Mouse (Mus musculus): Measurements from ENCODE around the gene Tpra1.

DNA sequence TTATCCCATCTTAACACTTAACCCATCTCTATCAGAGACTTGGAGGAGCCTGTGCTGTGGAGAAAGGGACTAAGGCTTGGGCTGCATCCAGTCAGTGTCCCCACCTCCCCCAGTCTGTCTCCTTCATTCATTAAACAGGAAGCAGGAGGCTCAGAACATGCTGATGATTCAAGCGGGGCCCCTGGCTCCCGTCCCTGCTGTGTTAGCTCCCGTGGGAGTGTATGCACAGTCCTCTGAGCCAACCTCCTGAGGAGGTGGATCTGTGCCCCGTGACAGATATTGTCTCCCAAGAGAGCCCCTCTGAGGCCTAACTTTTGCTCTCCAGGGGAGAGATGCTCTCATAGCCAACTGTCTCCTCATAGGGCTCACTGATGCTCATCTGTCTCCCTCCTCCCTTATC, 32.8 kb downstream of the Tpra1 start:
- no peak for TF ChIP-seq CTCF (IDR thresholded peaks at IDR 0.05; ENCODE audit: low read depth)
- TF ChIP-seq EP300 (IDR thresholded peaks at IDR 0.05; ENCODE audit: low read depth) = no peak
